In the genomic region with DNA sequence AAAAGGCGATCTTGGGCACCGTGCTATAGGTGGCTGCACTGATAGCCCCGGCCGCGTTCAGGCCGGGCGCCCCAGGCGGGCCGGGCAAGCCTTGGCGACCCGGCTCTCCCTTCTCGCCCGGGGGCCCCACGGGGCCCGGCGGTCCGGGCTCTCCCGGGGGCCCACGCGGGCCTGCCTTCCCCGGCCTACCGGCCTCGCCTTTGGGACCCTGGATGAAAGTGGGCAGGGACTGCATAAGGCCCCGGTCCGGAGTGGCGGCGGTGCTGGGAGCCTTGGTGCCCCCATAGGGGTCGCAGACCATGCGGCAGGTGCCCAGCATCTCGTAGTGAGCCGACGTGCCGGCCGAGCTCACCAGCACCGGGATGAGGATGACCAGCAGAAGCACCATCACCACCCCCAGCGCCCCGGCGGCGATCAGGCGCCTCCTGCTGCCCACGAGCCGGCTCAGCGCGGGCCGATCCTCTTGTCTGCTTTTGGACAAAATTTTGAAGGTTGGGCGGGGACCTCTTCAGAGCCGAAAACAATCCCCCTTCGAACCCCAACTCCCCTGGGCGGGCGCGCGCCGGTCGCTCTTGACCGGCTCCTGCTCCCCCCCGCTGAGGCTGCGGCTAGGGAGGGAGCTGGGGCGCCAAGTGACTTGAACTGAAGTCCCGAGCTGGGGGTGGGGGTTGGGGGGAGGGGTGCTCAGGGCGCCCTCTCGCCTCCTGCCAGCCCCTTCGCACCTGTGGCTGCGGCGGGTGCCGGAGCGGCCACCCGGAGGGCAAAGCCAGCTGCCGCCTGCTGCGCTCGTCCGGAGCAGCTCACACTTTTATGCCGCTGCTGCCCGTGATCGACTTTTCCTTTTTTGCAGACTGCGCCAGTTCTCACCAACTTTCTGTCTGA, we compare ENCODE assay signal across 8 mouse cellular contexts. TPM values are rescaled to one million over a fixed set of nuclear protein-coding genes. Genes with fewer than 3 reads are reported as not detected.
A peak's percentile ranks its signal among the peaks of the same experiment; 100 is the strongest.
DNase-seq lines count a peak whose midpoint lies in the region; ATAC-seq and TF ChIP-seq lines count a peak whose summit lies in the region.

No protein-coding gene starts in this region.

- peak; percentile 55; the same call in 1 of the 2 replicates for ATAC-seq in embryonic facial prominence, embryonic 12.5 days (ENCODE audit: insufficient number of reproducible peaks, insufficient read depth, low FRiP score, low TSS enrichment)
- peak; percentile 65; the same call in 1 of the 2 replicates for ATAC-seq in heart, embryonic 11.5 days (replicated peaks; ENCODE audit: insufficient number of reproducible peaks, low FRiP score, low TSS enrichment)
- ATAC-seq in kidney, embryonic 14.5 days (ENCODE audit: low FRiP score, low TSS enrichment) = peak; percentile 65
- ATAC-seq in neural tube, embryonic 11.5 days (ENCODE audit: insufficient read depth, low FRiP score, low TSS enrichment) = peak; percentile 51

- WGBS in lung, adult 2 months = under 1% methylated on average over 74 of the region's 75 CpGs
- WGBS in embryonic facial prominence, embryonic 12.5 days = under 1% methylated on average over 61 of the region's 75 CpGs
- under 1% methylated on average over 66 of the region's 75 CpGs for WGBS in heart, embryonic 11.5 days (ENCODE audit: insufficient replicate concordance)
- whole genome bisulfite sequencing in kidney, embryonic 14.5 days = under 1% methylated on average over 74 of the region's 75 CpGs
- 3% methylated on average over 75 of the region's 75 CpGs for WGBS in liver, adult 2 months
- WGBS in neural tube, embryonic 11.5 days = under 1% methylated on average over 69 of the region's 75 CpGs

- H3K27ac ChIP-seq in embryonic facial prominence, embryonic 12.5 days = no peak overlapping the region
- H3K27ac ChIP-seq in heart, embryonic 11.5 days (ENCODE audit: low read depth, low read length) = no peak overlapping the region
- H3K27ac ChIP-seq in kidney, embryonic 14.5 days (ENCODE audit: low read depth, low read length) = no peak overlapping the region
- H3K27ac ChIP-seq in liver, adult 2 months (replicated peaks; ENCODE audit: insufficient read depth, low read depth, low read length) = no peak overlapping the region
- H3K27ac ChIP-seq in neural tube, embryonic 11.5 days (ENCODE audit: low read depth, low read length) = no peak overlapping the region

- no peaks in the 10 kb centered on the region for H3K9me3 ChIP-seq in embryonic facial prominence, embryonic 12.5 days
- H3K9me3 ChIP-seq in heart, embryonic 11.5 days (replicated peaks; ENCODE audit: control insufficient read depth, low read length) = no peaks in the 10 kb centered on the region
- no peaks in the 10 kb centered on the region for H3K9me3 ChIP-seq in kidney, embryonic 14.5 days (ENCODE audit: control insufficient read depth, low read length)
- no peaks in the 10 kb centered on the region for H3K9me3 ChIP-seq in neural tube, embryonic 11.5 days (ENCODE audit: control insufficient read depth, low read length)

- H3K79me2 ChIP-seq in liver, adult 2 months (ENCODE audit: control insufficient read depth, insufficient read depth, low read length) = no peaks in the 10 kb centered on the region

- peaks cover 48% of the 10 kb centered on the region for H3K27me3 ChIP-seq in embryonic facial prominence, embryonic 12.5 days
- peaks cover 39% of the 10 kb centered on the region for H3K27me3 ChIP-seq in heart, embryonic 11.5 days (ENCODE audit: control insufficient read depth, insufficient read depth, low read length)
- H3K27me3 ChIP-seq in kidney, embryonic 14.5 days (ENCODE audit: control insufficient read depth, insufficient read depth, low read length) = peaks cover 47% of the 10 kb centered on the region
- no peaks in the 10 kb centered on the region for H3K27me3 ChIP-seq in liver, adult 2 months (ENCODE audit: control insufficient read depth, insufficient read depth, low read length)
- peaks cover 42% of the 10 kb centered on the region for H3K27me3 ChIP-seq in neural tube, embryonic 11.5 days (ENCODE audit: control insufficient read depth, insufficient read depth, low read length)

- peak overlapping the region; percentile 99 for H3K4me2 ChIP-seq in embryonic facial prominence, embryonic 12.5 days (replicated peaks)
- H3K4me2 ChIP-seq in heart, embryonic 11.5 days = peak overlapping the region; percentile 99
- H3K4me2 ChIP-seq in kidney, embryonic 14.5 days (replicated peaks; ENCODE audit: low read depth, low read length) = peak overlapping the region; percentile 96
- peak overlapping the region; percentile 100 for H3K4me2 ChIP-seq in neural tube, embryonic 11.5 days (ENCODE audit: low read depth)

- H3K36me3 ChIP-seq in embryonic facial prominence, embryonic 12.5 days = no peaks in the 10 kb centered on the region
- H3K36me3 ChIP-seq in heart, embryonic 11.5 days (ENCODE audit: control insufficient read depth, insufficient read depth, low read length) = no peaks in the 10 kb centered on the region
- no peaks in the 10 kb centered on the region for H3K36me3 ChIP-seq in kidney, embryonic 14.5 days (ENCODE audit: control insufficient read depth, insufficient read depth, low read length)
- no peaks in the 10 kb centered on the region for H3K36me3 ChIP-seq in liver, adult 2 months (ENCODE audit: control insufficient read depth, insufficient read depth, low read length)
- H3K36me3 ChIP-seq in neural tube, embryonic 11.5 days (ENCODE audit: control insufficient read depth, insufficient read depth, low read length) = no peaks in the 10 kb centered on the region

- no peak overlapping the region for H3K4me3 ChIP-seq in lung, adult 2 months (replicated peaks; ENCODE audit: extremely low read depth, low read depth, low read length)
- peak overlapping the region; percentile 59 for H3K4me3 ChIP-seq in embryonic facial prominence, embryonic 12.5 days
- peak overlapping the region; percentile 56 for H3K4me3 ChIP-seq in heart, embryonic 11.5 days (ENCODE audit: low read depth, low read length)
- H3K4me3 ChIP-seq in kidney, embryonic 14.5 days (ENCODE audit: low read length) = peak overlapping the region; percentile 53
- H3K4me3 ChIP-seq in liver, adult 2 months (ENCODE audit: insufficient read depth, low read depth, low read length) = peak overlapping the region; percentile 15; the same call in 1 of the 2 replicates
- peak overlapping the region; percentile 56 for H3K4me3 ChIP-seq in neural tube, embryonic 11.5 days (ENCODE audit: low read depth, low read length)

- DNase-seq in lung, adult 2 months = peak; percentile 4
- DNase-seq in lung, postnatal 25 days (ENCODE audit: low spot score) = no peak
- DNase-seq in liver, adult 2 months (ENCODE audit: extremely low read depth, low read depth, low spot score) = no peak
- DNase-seq in neural tube, embryonic 11.5 days (ENCODE audit: low spot score) = peak; percentile 63
- peak; percentile 30 for DNase-seq in urinary bladder, postnatal 14 days (ENCODE audit: low spot score)

- TF ChIP-seq POLR2A in lung, adult 2 months (IDR thresholded peaks at IDR 0.05; ENCODE audit: borderline replicate concordance, extremely low read depth, low read depth, low read length) = no peak
- no peak for TF ChIP-seq POLR2A in liver, adult 2 months (IDR thresholded peaks at IDR 0.05; ENCODE audit: extremely low read depth, insufficient read depth, low read length)

- H3K9ac ChIP-seq in embryonic facial prominence, embryonic 12.5 days = peak overlapping the region; percentile 45
- H3K9ac ChIP-seq in heart, embryonic 11.5 days (ENCODE audit: low read depth, low read length) = peak overlapping the region; percentile 59
- peak overlapping the region; percentile 51 for H3K9ac ChIP-seq in kidney, embryonic 14.5 days (ENCODE audit: low read depth, low read length)
- no peak overlapping the region for H3K9ac ChIP-seq in liver, adult 2 months (ENCODE audit: low read depth, low read length)
- peak overlapping the region; percentile 55 for H3K9ac ChIP-seq in neural tube, embryonic 11.5 days (ENCODE audit: low read length)

- peaks cover 6% of the 10 kb centered on the region for H3K4me1 ChIP-seq in lung, adult 2 months (ENCODE audit: control insufficient read depth, insufficient read depth, low read length)
- H3K4me1 ChIP-seq in embryonic facial prominence, embryonic 12.5 days = peaks cover 17% of the 10 kb centered on the region
- peaks cover 13% of the 10 kb centered on the region for H3K4me1 ChIP-seq in heart, embryonic 11.5 days (ENCODE audit: control insufficient read depth, insufficient read depth, low read length)
- peaks cover 14% of the 10 kb centered on the region for H3K4me1 ChIP-seq in kidney, embryonic 14.5 days (ENCODE audit: control insufficient read depth, insufficient read depth, low read length)
- H3K4me1 ChIP-seq in liver, adult 2 months (ENCODE audit: control insufficient read depth, insufficient read depth, low read length) = peaks cover 6% of the 10 kb centered on the region
- H3K4me1 ChIP-seq in neural tube, embryonic 11.5 days (ENCODE audit: control insufficient read depth, insufficient read depth, low read length) = peaks cover 12% of the 10 kb centered on the region

- TF ChIP-seq CTCF in lung, adult 2 months (IDR thresholded peaks at IDR 0.05; ENCODE audit: insufficient read depth, low read length) = no peak
- TF ChIP-seq CTCF in liver, adult 2 months (IDR thresholded peaks at IDR 0.05; ENCODE audit: low read depth, low read length) = peak; percentile 40

RNA-seq across cellular contexts. Expression of a gene that starts 0.9 kb away (rescaled TPM):
- polyA plus RNA-seq in lung, adult 2 months (2012; rRNA removed) = 0.06 and 0.14 TPM in 2 replicates
- polyA plus RNA-seq in embryonic facial prominence, embryonic 12.5 days (2016; fragmentation: Nextera tagmentation; extraction: Ambion mirVana) = 1.2 and 1.3 TPM in 2 replicates
- polyA plus RNA-seq in heart, embryonic 11.5 days (2014; fragmentation: Nextera tagmentation; extraction: Ambion mirVana) = 0.84 and 0.93 TPM in 2 replicates
- polyA plus RNA-seq in kidney, embryonic 14.5 days (2014; fragmentation: Nextera tagmentation; extraction: Ambion mirVana) = 0.64 and 0.92 TPM in 2 replicates
- total RNA-seq in liver, adult 2 months (2014; rRNA removed) = 0.09 TPM in 1 of 2 replicates, not detected in the other
- 0.05 TPM in 1 of 2 replicates, not detected in the other for polyA plus RNA-seq in liver, adult 2 months (2012; rRNA removed)
- polyA plus RNA-seq in neural tube, embryonic 11.5 days (2014; fragmentation: Nextera tagmentation; extraction: Ambion mirVana) = 2.9 and 3.4 TPM in 2 replicates

Comparison
In these comparisons a context has a peak if more than half of its experiments do, and no peak if none do; other contexts are left out.
1. DNase-seq: peak in lung, adult 2 months (single experiment), neural tube, embryonic 11.5 days (single experiment) and urinary bladder, postnatal 14 days (single experiment); none in lung, postnatal 25 days (single experiment) and liver, adult 2 months (single experiment).
2. Peak in every context shown above with its lines, with median percentiles within 50 percentile points of each other: ATAC-seq and H3K4me2 ChIP-seq.